Mouse (Mus musculus) c-Kit-positive CD71-positive TER-119-negative erythroid progenitor cells, embryonic 14.5 days (primary cell): ENCODE measurements around the gene Fam98c.
"Not testable (repeated sequence)": the region's sequence is repeated elsewhere in the genome, so short reads cannot be mapped to it uniquely, and the experiment has no call there.

Experiments used
- DNase-seq: peaks from one replicate; pipeline ENCODE4 v3.0.0-alpha.2; 2013; ENCODE audit warnings: low read depth

Gene Fam98c

GRCm38 (mm10) chr7:29158264-29158663 is 2.2 kb upstream of the Fam98c start:
- DNase-seq: no peak

DNA sequence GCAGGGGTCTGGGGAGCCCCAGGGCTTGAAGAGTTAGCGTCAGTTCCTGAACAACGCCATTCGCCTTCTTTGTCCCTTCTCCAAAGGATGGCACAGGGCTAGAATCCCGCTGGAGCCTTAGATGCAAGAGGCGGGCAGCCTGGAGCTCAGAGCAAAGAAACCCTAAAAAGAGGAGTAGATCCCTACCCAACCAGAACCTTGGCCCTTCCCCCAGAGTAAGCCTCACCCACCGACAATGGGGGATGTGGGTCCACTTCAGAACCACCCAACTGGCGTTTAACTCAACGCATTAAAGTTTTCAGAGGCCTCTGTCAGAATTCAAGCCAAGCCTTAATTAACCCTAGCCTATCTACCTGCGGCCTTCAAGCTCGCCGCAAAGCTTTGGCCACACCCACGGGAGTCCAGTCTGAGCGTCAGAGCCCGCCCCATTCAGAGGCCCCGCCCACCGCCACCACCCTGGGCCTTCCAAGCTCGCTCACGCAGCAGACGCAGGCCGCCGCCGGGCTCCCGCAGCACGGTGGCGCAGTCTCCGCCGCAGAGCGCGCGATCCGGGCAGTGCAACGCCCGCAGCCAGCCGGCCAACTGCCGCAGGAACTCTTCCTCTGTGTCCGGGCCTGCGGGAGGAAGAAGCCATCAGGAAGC is 717 bp downstream of the Fam98c start:
- DNase-seq: peak; percentile 83

GRCm38 (mm10) chr7:29154018-29154720 is 1.9 kb downstream of the Fam98c start:
- no peak for DNase-seq

- no peak for DNase-seq
These were observed 4.5 kb downstream of the Fam98c start for GRCm38 (mm10) chr7:29151486-29151885.

GRCm38 (mm10) chr7:29148771-29149170 is 7.3 kb downstream of the Fam98c start:
- DNase-seq: no peak

DNA sequence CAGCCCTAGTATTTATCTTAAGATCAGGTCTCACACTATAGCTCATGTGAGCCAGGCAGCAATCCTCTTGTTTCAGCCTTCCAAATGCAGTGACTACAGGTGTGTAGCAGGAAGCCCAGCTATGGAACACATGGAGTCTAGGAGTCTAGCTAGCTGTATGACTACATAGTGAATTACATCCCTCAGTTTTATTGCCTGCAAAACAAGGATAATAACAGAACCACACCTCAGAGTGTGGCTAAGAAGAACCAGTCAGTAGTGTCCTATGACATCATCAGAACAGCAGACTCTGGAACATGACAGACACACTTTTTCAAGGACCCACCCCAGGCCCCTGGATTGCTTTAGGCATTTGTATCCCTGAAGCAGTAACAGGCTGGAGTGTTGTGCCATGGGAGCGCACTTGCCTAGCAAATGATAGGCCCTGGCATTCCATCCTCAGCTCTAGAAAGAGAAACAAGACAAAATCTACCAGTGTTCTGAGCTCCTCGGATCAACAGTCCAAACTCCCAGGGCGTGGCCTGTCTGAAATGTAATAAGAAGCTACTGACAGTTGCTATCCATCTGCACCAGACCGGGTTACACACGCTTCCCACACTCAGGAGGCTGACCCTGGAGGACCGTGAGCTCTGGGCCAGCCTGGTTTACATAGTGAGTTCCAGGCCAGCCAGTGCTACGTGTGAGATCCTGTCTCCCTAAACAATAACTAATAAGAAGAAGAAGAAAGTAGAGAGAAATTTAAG is 9.2 kb downstream of the Fam98c start:
- DNase-seq: no peak

DNA sequence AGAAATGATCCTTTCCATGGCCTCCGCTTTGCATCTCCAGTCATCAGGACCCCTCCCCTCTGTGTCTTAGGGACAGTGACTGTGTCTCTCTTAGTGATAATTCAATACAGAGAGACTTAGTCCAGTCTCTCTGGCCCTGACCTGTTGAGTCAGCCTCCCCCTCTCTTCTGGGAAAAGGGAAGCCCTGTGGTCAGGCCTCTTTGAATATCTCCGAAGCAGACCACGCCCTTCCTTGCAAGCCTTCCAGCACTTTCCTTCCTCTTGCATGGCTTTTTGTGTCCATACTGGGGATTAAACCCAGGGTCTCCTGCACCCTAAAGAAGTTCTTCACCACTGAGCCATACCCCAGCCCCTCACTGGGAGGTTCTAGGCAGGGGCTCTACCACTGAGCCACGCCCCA is 12.0 kb downstream of the Fam98c start:
- no peak for DNase-seq

DNA sequence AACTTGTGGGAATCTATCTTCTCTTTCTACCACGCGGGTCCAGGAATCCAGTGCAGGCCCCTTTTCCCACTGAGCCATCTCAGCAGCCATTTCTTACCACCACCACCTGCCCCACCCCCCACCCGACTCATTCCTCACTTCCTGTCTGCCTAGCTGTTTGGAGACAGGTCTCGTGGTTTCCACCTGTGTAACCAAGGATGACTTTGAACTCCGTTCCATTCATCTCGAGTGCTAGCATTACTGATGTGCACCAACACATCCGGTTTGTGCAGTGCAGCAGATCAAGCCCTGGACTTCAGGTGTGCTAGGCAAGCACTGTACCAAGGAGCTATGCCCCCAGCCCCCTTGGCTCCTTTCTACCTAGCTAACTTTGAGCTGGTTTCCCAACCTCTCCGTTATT is 14.6 kb downstream of the Fam98c start:
- no peak for DNase-seq

DNA sequence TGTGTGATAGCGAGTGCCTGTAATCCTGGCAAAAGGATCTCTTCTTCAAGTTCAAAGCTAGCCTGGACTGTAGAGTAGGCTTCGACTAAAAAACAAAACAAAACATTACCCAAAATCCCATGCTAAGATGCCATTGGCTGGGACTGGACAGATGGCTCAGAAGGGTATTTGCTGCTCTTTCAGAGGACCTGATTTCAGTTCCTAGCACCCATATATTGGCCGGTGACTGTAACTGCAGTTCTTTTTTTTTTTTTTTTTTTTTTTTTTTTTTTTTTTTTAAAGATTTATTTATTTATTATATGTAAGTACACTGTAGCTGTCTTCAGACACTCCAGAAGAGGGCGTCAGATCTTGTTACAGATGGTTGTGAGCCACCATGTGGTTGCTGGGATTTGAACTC is 16.8 kb downstream of the Fam98c start:
- not testable (repeated sequence) for DNase-seq

GRCm38 (mm10) chr7:29137429-29137828 is 18.6 kb downstream of the Fam98c start:
- no peak for DNase-seq

DNA sequence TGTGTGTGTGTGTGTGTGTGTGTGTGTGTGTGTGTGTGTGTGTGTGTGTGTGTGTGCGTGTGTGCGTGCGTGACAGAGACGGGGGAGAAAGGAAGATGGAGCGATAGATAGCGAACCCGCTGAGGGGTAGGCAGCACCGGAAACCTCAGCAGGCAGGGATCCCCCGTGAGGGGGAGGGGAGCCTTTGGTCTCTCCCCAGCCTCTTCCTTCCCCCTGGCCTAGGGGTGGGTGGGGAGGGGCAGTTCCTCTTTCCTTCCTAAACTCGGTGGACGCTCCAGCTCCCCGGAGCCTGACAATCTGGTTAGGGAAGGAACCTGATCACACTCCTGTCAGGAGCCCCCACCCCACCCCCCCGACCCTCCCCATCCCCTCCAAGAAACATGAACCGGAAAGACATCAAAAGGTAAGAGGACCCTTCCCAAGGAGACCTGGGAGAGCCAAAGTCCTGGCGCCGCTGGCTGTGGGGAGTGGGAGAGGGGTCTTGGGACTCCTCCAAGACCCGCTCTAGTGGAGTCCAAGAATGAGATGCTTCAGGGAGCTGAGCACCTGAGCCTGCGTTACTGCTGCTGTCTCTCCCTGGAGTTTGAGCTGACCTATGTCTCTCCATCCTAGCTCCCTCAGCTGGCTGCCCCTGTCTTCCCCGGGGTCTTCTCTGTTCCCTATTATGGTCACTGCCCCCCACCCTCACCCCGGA is 21.2 kb downstream of the Fam98c start, which contains the start of gene Rasgrp4:
TSS of gene Rasgrp4 (plus strand) at position 159 of the 694 bp plus-strand sequence.
- DNase-seq: no peak

DNA sequence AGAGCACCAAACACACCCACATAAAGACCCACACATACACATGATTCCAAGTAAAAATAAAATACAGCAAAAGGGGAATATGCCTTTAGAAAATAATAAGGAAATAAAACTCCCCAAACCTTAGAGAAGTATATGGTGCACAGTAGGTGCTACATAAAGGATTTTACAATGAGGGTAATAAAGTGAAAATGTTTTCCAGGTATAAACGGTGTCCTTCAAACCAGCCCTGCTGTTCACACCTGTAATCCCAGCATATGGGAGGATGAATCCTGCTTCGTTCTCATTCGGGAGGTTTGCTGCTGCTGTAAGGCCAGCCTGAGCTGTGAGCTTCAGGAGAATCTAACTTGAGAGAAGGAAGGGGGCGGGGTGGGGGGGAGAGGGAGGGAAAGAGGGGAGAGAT is 21.8 kb downstream of the Fam98c start:
- DNase-seq: no peak

DNA sequence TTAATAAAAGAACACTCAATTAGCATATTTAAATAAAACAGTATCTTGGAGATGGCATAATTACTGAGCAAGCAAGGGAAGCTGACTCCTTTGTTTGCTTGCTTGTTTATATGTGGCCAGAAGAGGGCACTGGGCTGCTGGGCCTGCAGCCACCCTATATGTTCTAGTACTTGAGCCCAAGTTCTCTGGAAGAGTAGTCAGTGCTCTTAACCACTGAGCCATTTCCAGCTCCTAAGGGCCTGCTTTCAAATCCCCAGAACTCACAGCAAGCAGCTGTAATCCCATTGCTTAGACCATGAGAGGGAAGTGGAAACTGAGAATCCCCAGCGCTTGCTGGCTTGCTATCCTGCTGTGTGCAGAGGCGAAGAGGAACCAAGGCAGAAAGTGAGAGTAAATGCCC is 27.3 kb downstream of the Fam98c start:
- no peak for DNase-seq

GRCm38 (mm10) chr7:29126173-29126915 is 29.7 kb downstream of the Fam98c start:
- DNase-seq: peak; percentile 66

- DNase-seq: peak; percentile 80
These were observed 31.1 kb downstream of the Fam98c start, which contains the start of gene Ryr1 for GRCm38 (mm10) chr7:29124970-29125369. Ryr1 (minus strand) TSS chr7:29125179.

- no peak for DNase-seq
These were observed 32.3 kb downstream of the Fam98c start for GRCm38 (mm10) chr7:29123531-29124358.

- no peak for DNase-seq
These were observed 33.2 kb downstream of the Fam98c start for GRCm38 (mm10) chr7:29122821-29123220.

GRCm38 (mm10) chr7:29119526-29119925 is 36.5 kb downstream of the Fam98c start:
- no peak for DNase-seq

GRCm38 (mm10) chr7:29118142-29118851 is 37.7 kb downstream of the Fam98c start:
- DNase-seq: no peak
